8 mouse cellular contexts compared by ENCODE assay signal in genomic region chr4:142098303-142098702, GRCm38 (mm10). TPM values are rescaled to one million over a fixed set of nuclear protein-coding genes. Genes with fewer than 3 reads are reported as not detected.
DNase-seq lines count a peak whose midpoint lies in the region; ATAC-seq and TF ChIP-seq lines count a peak whose summit lies in the region.

No protein-coding gene starts in this region.

- TF ChIP-seq RAD21 in MEL (IDR thresholded peaks at IDR 0.05; ENCODE audit: low read depth, low read length): no peak; the same call in 1 of the 2 replicates

- no peak for DNase-seq in MEL (ENCODE audit: low read depth, low spot score)
- peak; percentile 72 for DNase-seq in cerebellum, adult 11-12 months
- peak; percentile 83 for DNase-seq in forebrain, embryonic 14.5 days (ENCODE audit: low spot score)
- peak; percentile 88 for DNase-seq in layer of hippocampus, adult 11-12 months (ENCODE audit: low spot score)
- DNase-seq in thymus, postnatal 0 days (ENCODE audit: low spot score): peak; percentile 48

- no peak for TF ChIP-seq POLR2A in MEL (IDR thresholded peaks at IDR 0.05; ENCODE audit: control insufficient read depth in 1 of 2, insufficient read depth in 1 of 2, low read depth in 1 of 2, low read length in 2 of 2, poor library complexity in 1 of 2)
- no peak for TF ChIP-seq POLR2A in olfactory bulb, adult 2 months (IDR thresholded peaks at IDR 0.05; ENCODE audit: insufficient read depth, low read depth, low read length)

- WGBS in forebrain, embryonic 14.5 days: 17% methylated on average over 8 of the region's 8 CpGs
- WGBS in heart, embryonic 16.5 days: 10% methylated on average over 8 of the region's 8 CpGs
- 9% methylated on average over 8 of the region's 8 CpGs for WGBS in liver, embryonic 16.5 days (ENCODE audit: insufficient replicate concordance)
- WGBS in olfactory bulb, adult 2 months: 21% methylated on average over 8 of the region's 8 CpGs

- no peak overlapping the region for H3K4me3 ChIP-seq in MEL (ENCODE audit: control insufficient read depth in 1 of 2, insufficient read depth in 1 of 2, low read depth in 2 of 2, low read length in 2 of 2)
- H3K4me3 ChIP-seq in forebrain, embryonic 14.5 days (ENCODE audit: low read depth, low read length): no peak overlapping the region
- no peak overlapping the region for H3K4me3 ChIP-seq in heart, embryonic 16.5 days (ENCODE audit: low read length)
- H3K4me3 ChIP-seq in liver, embryonic 16.5 days (ENCODE audit: low read depth, low read length): no peak overlapping the region
- H3K4me3 ChIP-seq in olfactory bulb, adult 2 months (ENCODE audit: insufficient read depth, low read depth, low read length): no peak overlapping the region

- TF ChIP-seq CTCF in MEL (IDR thresholded peaks at IDR 0.05 in 2 of 3, conservative IDR thresholded peaks at IDR 0.05 in 1 of 3; ENCODE audit: control insufficient read depth in 1 of 3, insufficient read depth in 1 of 3, low read depth in 2 of 3, low read length in 3 of 3, poor library complexity in 1 of 3, severe bottlenecking in 1 of 3): 0 out of 6 replicates have a peak, but pooled peaks of 1 of the 3 experiments have one; percentile 18
- TF ChIP-seq CTCF in olfactory bulb, adult 2 months (IDR thresholded peaks at IDR 0.05; ENCODE audit: insufficient read depth, low read depth, low read length): 0 out of 2 replicates have a peak, but pooled peaks have one; percentile 35

- H3K9ac ChIP-seq in MEL (ENCODE audit: control insufficient read depth, low read depth, low read length, poor library complexity, severe bottlenecking): no peak overlapping the region
- H3K9ac ChIP-seq in forebrain, embryonic 14.5 days (ENCODE audit: low read length): no peak overlapping the region
- H3K9ac ChIP-seq in heart, embryonic 16.5 days (ENCODE audit: low read length): 0 out of 2 replicates have a peak overlapping the region, but pooled peaks have one; percentile 18
- no peak overlapping the region for H3K9ac ChIP-seq in liver, embryonic 16.5 days (ENCODE audit: low read depth, low read length)

- no peaks in the 10 kb centered on the region for H3K36me3 ChIP-seq in MEL (ENCODE audit: control insufficient read depth in 1 of 2, insufficient read depth in 2 of 2, low read length in 2 of 2)
- no peaks in the 10 kb centered on the region for H3K36me3 ChIP-seq in forebrain, embryonic 14.5 days (ENCODE audit: control insufficient read depth, insufficient read depth, low read length)
- H3K36me3 ChIP-seq in heart, embryonic 16.5 days (ENCODE audit: control insufficient read depth, insufficient read depth): no peaks in the 10 kb centered on the region
- no peaks in the 10 kb centered on the region for H3K36me3 ChIP-seq in liver, embryonic 16.5 days (ENCODE audit: control insufficient read depth, insufficient read depth)

- H3K4me2 ChIP-seq in forebrain, embryonic 14.5 days (ENCODE audit: low read length): no peak overlapping the region
- peak overlapping the region; percentile 52 for H3K4me2 ChIP-seq in heart, embryonic 16.5 days (ENCODE audit: low read depth, low read length)
- peak overlapping the region; percentile 36; the same call in 1 of the 2 replicates for H3K4me2 ChIP-seq in liver, embryonic 16.5 days (ENCODE audit: low read depth, low read length)

- H3K27me3 ChIP-seq in MEL (ENCODE audit: control insufficient read depth in 1 of 2, insufficient read depth in 2 of 2, low read length in 2 of 2): no peaks in the 10 kb centered on the region
- H3K27me3 ChIP-seq in forebrain, embryonic 14.5 days (replicated peaks; ENCODE audit: control insufficient read depth, insufficient read depth, low read length): no peaks in the 10 kb centered on the region
- no peaks in the 10 kb centered on the region for H3K27me3 ChIP-seq in heart, embryonic 16.5 days (ENCODE audit: control insufficient read depth, insufficient read depth, low read length)
- H3K27me3 ChIP-seq in liver, embryonic 16.5 days (ENCODE audit: control insufficient read depth, insufficient read depth, low read depth, low read length): no peaks in the 10 kb centered on the region

- TF ChIP-seq EP300 in MEL (IDR thresholded peaks at IDR 0.05; ENCODE audit: low read depth in 1 of 2, low read length in 2 of 2): no peak

- no peak overlapping the region for H3K27ac ChIP-seq in MEL (ENCODE audit: control insufficient read depth, low read depth, low read length)
- no peak overlapping the region for H3K27ac ChIP-seq in forebrain, embryonic 14.5 days (ENCODE audit: low read depth, low read length)
- no peak overlapping the region for H3K27ac ChIP-seq in heart, embryonic 16.5 days (ENCODE audit: low read length)
- no peak overlapping the region for H3K27ac ChIP-seq in liver, embryonic 16.5 days (ENCODE audit: low read length)
- H3K27ac ChIP-seq in olfactory bulb, adult 2 months (ENCODE audit: insufficient read depth, low read depth, low read length): no peak overlapping the region

- ATAC-seq in forebrain, embryonic 14.5 days: peak; percentile 61; the same call in 1 of the 2 replicates
- ATAC-seq in heart, embryonic 16.5 days (replicated peaks; ENCODE audit: extremely low read depth, insufficient read depth, low FRiP score): peak; percentile 35; the same call in 1 of the 2 replicates
- 0 out of 2 replicates have a peak, but pooled peaks have one; percentile 23 for ATAC-seq in liver, embryonic 16.5 days (ENCODE audit: low read depth)

- no peaks in the 10 kb centered on the region for H3K79me2 ChIP-seq in MEL (ENCODE audit: control insufficient read depth, insufficient read depth, low read length, poor library complexity)

- no peaks in the 10 kb centered on the region for H3K4me1 ChIP-seq in MEL (ENCODE audit: control insufficient read depth in 1 of 2, insufficient read depth in 2 of 2, low read length in 2 of 2)
- H3K4me1 ChIP-seq in forebrain, embryonic 14.5 days (ENCODE audit: control insufficient read depth, insufficient read depth, low read length): no peaks in the 10 kb centered on the region
- H3K4me1 ChIP-seq in heart, embryonic 16.5 days (ENCODE audit: control insufficient read depth, insufficient read depth, low read length): peaks cover 13% of the 10 kb centered on the region
- peaks cover 4% of the 10 kb centered on the region; the same call in 1 of the 2 replicates for H3K4me1 ChIP-seq in liver, embryonic 16.5 days (ENCODE audit: control insufficient read depth, low read depth, low read length)
- H3K4me1 ChIP-seq in olfactory bulb, adult 2 months (ENCODE audit: control insufficient read depth, insufficient read depth, low read length): peaks cover 21% of the 10 kb centered on the region

- H3K9me3 ChIP-seq in MEL (replicated peaks; ENCODE audit: insufficient read depth, low read length): no peaks in the 10 kb centered on the region
- no peaks in the 10 kb centered on the region for H3K9me3 ChIP-seq in forebrain, embryonic 14.5 days (replicated peaks; ENCODE audit: control insufficient read depth, low read length)
- H3K9me3 ChIP-seq in heart, embryonic 16.5 days (replicated peaks; ENCODE audit: control insufficient read depth, low read length): no peaks in the 10 kb centered on the region
- no peaks in the 10 kb centered on the region for H3K9me3 ChIP-seq in liver, embryonic 16.5 days (replicated peaks; ENCODE audit: control insufficient read depth, low read length)

TF ChIP-seq in MEL, 35 proteins besides CTCF, POLR2A, EP300 and RAD21:
- TF ChIP-seq SMC3 (IDR thresholded peaks at IDR 0.05; ENCODE audit: low read depth, low read length): 0 out of 2 replicates have a peak, but pooled peaks have one; percentile 4
- TF ChIP-seq MAZ (IDR thresholded peaks at IDR 0.05; ENCODE audit: low read depth, low read length): no peak

RNA-seq across cellular contexts. Expression of gene Tmem51, which starts 14.2 kb away (rescaled TPM):
- total RNA-seq in MEL (2012; rRNA removed): not detected in 2 replicates
- polyA plus RNA-seq in MEL (2012; ENCODE audit: insufficient read depth in 1 of 2, insufficient read length in 2 of 2, low read depth in 1 of 2, low replicate concordance in 2 of 2, missing spikeins in 1 of 2): not detected
- polyA plus RNA-seq in forebrain, embryonic 14.5 days (2014; fragmentation: Nextera tagmentation; extraction: Ambion mirVana): 6.2 and 6.5 TPM in 2 replicates
- 48.5 and 49.2 TPM in 2 replicates for polyA plus RNA-seq in heart, embryonic 16.5 days (2015; fragmentation: Nextera tagmentation; extraction: Ambion mirVana)
- 15.7 and 18.6 TPM in 2 replicates for polyA plus RNA-seq in liver, embryonic 16.5 days (2015; fragmentation: Nextera tagmentation; extraction: Ambion mirVana)
- polyA plus RNA-seq in olfactory bulb, adult 2 months (2012; ENCODE audit: insufficient read depth, insufficient read length, low replicate concordance, missing spikeins): not detected in 2 replicates
- 13.4 and 14.8 TPM in 2 replicates for polyA plus RNA-seq in thymus, postnatal 0 days (2015; fragmentation: Nextera tagmentation; extraction: Ambion mirVana)
